10 mouse cellular contexts compared by ENCODE assay signal in genomic region chr7:28931032-28931694, GRCm38 (mm10). TPM values are rescaled to one million over a fixed set of nuclear protein-coding genes. Genes with fewer than 3 reads are reported as not detected.
DNase-seq lines count a peak whose midpoint lies in the region; ATAC-seq and TF ChIP-seq lines count a peak whose summit lies in the region.
"Had no signal": no experiment of that assay in that cellular context is flagged by ENCODE, and none has a peak within 500 bp of the region (broad histone marks: within the 10 kb centered on the region; RNA-seq: fewer than 3 reads in every experiment).

No protein-coding gene starts in this region.

- H3K9ac ChIP-seq in liver, embryonic 15.5 days = no peak overlapping the region
- no peak overlapping the region for H3K9ac ChIP-seq in embryonic facial prominence, embryonic 15.5 days
- 0 out of 2 replicates have a peak overlapping the region, but pooled peaks have one; percentile 13 for H3K9ac ChIP-seq in stomach, postnatal 0 days (ENCODE audit: low read length)
- no peak overlapping the region for H3K9ac ChIP-seq in hindbrain, embryonic 13.5 days
- H3K9ac ChIP-seq: liver, embryonic 14.5 days had no signal

- no peak overlapping the region for H3K4me3 ChIP-seq in liver, embryonic 15.5 days (replicated peaks)
- no peak overlapping the region for H3K4me3 ChIP-seq in embryonic facial prominence, embryonic 15.5 days (replicated peaks)
- H3K4me3 ChIP-seq in stomach, postnatal 0 days (ENCODE audit: low read depth, low read length) = no peak overlapping the region
- no peak overlapping the region for H3K4me3 ChIP-seq in hindbrain, embryonic 13.5 days

- no peak for TF ChIP-seq CTCF in stomach, postnatal 0 days (IDR thresholded peaks at IDR 0.05; ENCODE audit: low read depth)

- 78% methylated on average over 7 of the region's 7 CpGs for WGBS in liver, embryonic 15.5 days (ENCODE audit: insufficient replicate concordance)
- WGBS in embryonic facial prominence, embryonic 15.5 days = 68% methylated on average over 7 of the region's 7 CpGs
- 22% methylated on average over 7 of the region's 7 CpGs for WGBS in large intestine, adult 2 months
- 33% methylated on average over 7 of the region's 7 CpGs for WGBS in stomach, postnatal 0 days
- WGBS in hindbrain, embryonic 13.5 days = 96% methylated on average over 7 of the region's 7 CpGs

- H3K27me3 ChIP-seq in liver, embryonic 15.5 days = no peaks in the 10 kb centered on the region
- H3K27me3 ChIP-seq in embryonic facial prominence, embryonic 15.5 days = no peaks in the 10 kb centered on the region
- no peaks in the 10 kb centered on the region for H3K27me3 ChIP-seq in stomach, postnatal 0 days (ENCODE audit: control insufficient read depth, insufficient read depth, low read length)
- no peaks in the 10 kb centered on the region for H3K27me3 ChIP-seq in hindbrain, embryonic 13.5 days

- H3K9me3 ChIP-seq in liver, embryonic 15.5 days (replicated peaks) = no peaks in the 10 kb centered on the region
- H3K9me3 ChIP-seq in embryonic facial prominence, embryonic 15.5 days (replicated peaks) = no peaks in the 10 kb centered on the region
- H3K9me3 ChIP-seq in stomach, postnatal 0 days (ENCODE audit: control insufficient read depth, low read length) = no peaks in the 10 kb centered on the region
- H3K9me3 ChIP-seq in hindbrain, embryonic 13.5 days = no peaks in the 10 kb centered on the region

- peaks cover 29% of the 10 kb centered on the region; the same call in 1 of the 2 replicates for H3K36me3 ChIP-seq in liver, embryonic 15.5 days (replicated peaks)
- peaks cover 11% of the 10 kb centered on the region; the same call in 1 of the 2 replicates for H3K36me3 ChIP-seq in embryonic facial prominence, embryonic 15.5 days
- H3K36me3 ChIP-seq in stomach, postnatal 0 days (ENCODE audit: control insufficient read depth, insufficient read depth, low read length) = peaks cover 2% of the 10 kb centered on the region; the same call in 1 of the 2 replicates
- no peaks in the 10 kb centered on the region for H3K36me3 ChIP-seq in hindbrain, embryonic 13.5 days

- no peak for ATAC-seq in liver, embryonic 15.5 days (ENCODE audit: insufficient read depth)
- peak; percentile 13; the same call in 1 of the 2 replicates for ATAC-seq in embryonic facial prominence, embryonic 15.5 days (ENCODE audit: insufficient number of reproducible peaks, low FRiP score, low TSS enrichment, low read depth)
- peak; percentile 89 for ATAC-seq in stomach, postnatal 0 days (ENCODE audit: low FRiP score, low TSS enrichment)
- no peak for ATAC-seq in inflammation-experienced regulatory T-cells, adult 6 months
- no peak for ATAC-seq in hindbrain, embryonic 13.5 days (ENCODE audit: low FRiP score)

- 0 out of 2 replicates have a peak overlapping the region, but pooled peaks have one; percentile 10 for H3K27ac ChIP-seq in liver, embryonic 15.5 days (replicated peaks)
- peak overlapping the region; percentile 79 for H3K27ac ChIP-seq in embryonic facial prominence, embryonic 15.5 days (replicated peaks)
- peak overlapping the region; percentile 89 for H3K27ac ChIP-seq in stomach, postnatal 0 days (replicated peaks)
- H3K27ac ChIP-seq in hindbrain, embryonic 13.5 days = no peak overlapping the region; the same call in 1 of the 2 replicates
- H3K27ac ChIP-seq: liver, embryonic 14.5 days had no signal

- no peak for TF ChIP-seq EP300 in stomach, postnatal 0 days (optimal IDR thresholded peaks at IDR 0.05)

- no peak for DNase-seq in liver
- peak; percentile 84 for DNase-seq in large intestine, adult 2 months (ENCODE audit: low read depth, low spot score)
- peak; percentile 77 for DNase-seq in stomach, postnatal 0 days (ENCODE audit: low spot score)
- DNase-seq: cerebellum, adult 2 months; thymus, postnatal 4 days had no signal

- H3K4me1 ChIP-seq in liver, embryonic 15.5 days (replicated peaks) = peaks cover 77% of the 10 kb centered on the region
- peaks cover 56% of the 10 kb centered on the region for H3K4me1 ChIP-seq in embryonic facial prominence, embryonic 15.5 days
- H3K4me1 ChIP-seq in stomach, postnatal 0 days (replicated peaks; ENCODE audit: control insufficient read depth, insufficient read depth) = peaks cover 20% of the 10 kb centered on the region
- H3K4me1 ChIP-seq in hindbrain, embryonic 13.5 days (replicated peaks) = peaks cover 38% of the 10 kb centered on the region

- no peak overlapping the region for H3K4me2 ChIP-seq in liver, embryonic 15.5 days
- H3K4me2 ChIP-seq in embryonic facial prominence, embryonic 15.5 days (replicated peaks) = no peak overlapping the region
- H3K4me2 ChIP-seq in stomach, postnatal 0 days (replicated peaks; ENCODE audit: low read depth) = 0 out of 2 replicates have a peak overlapping the region, but pooled peaks have one; percentile 8
- H3K4me2 ChIP-seq in hindbrain, embryonic 13.5 days = no peak overlapping the region

RNA-seq across cellular contexts. Expression of gene Actn4, which starts 31.0 kb away (rescaled TPM):
- 126 and 147 TPM in 2 replicates for polyA plus RNA-seq in liver, embryonic 15.5 days (2015; fragmentation: Nextera tagmentation; extraction: Ambion mirVana)
- 321 and 328 TPM in 2 replicates for polyA plus RNA-seq in embryonic facial prominence, embryonic 15.5 days (2015; fragmentation: Nextera tagmentation; extraction: Ambion mirVana)
- 542 and 776 TPM in 2 replicates for polyA plus RNA-seq in large intestine, adult 2 months (2012; rRNA removed)
- polyA plus RNA-seq in stomach, postnatal 0 days (2015; fragmentation: Nextera tagmentation; extraction: Ambion mirVana) = 216 and 227 TPM in 2 replicates
- 100 to 1,000 TPM in 1 of 3 experiments, 10 to 100 TPM in 2; 74.2 to 145 (median 93.4) TPM for polyA plus RNA-seq in inflammation-experienced regulatory T-cells, adult 6 months (2017; shearing (Covaris generic))
- polyA plus RNA-seq in hindbrain, embryonic 13.5 days (2015; fragmentation: Nextera tagmentation; extraction: Ambion mirVana) = 136 and 138 TPM in 2 replicates

RNA-seq across cellular contexts. Expression of gene Capn12, which starts 49.9 kb away (rescaled TPM):
- polyA plus RNA-seq in liver, embryonic 15.5 days (2015; fragmentation: Nextera tagmentation; extraction: Ambion mirVana) = 0.08 and 0.15 TPM in 2 replicates
- 1.1 and 1.4 TPM in 2 replicates for polyA plus RNA-seq in embryonic facial prominence, embryonic 15.5 days (2015; fragmentation: Nextera tagmentation; extraction: Ambion mirVana)
- 0.14 and 0.22 TPM in 2 replicates for polyA plus RNA-seq in large intestine, adult 2 months (2012; rRNA removed)
- 1.9 and 2.3 TPM in 2 replicates for polyA plus RNA-seq in stomach, postnatal 0 days (2015; fragmentation: Nextera tagmentation; extraction: Ambion mirVana)
- polyA plus RNA-seq in inflammation-experienced regulatory T-cells, adult 6 months (2017; shearing (Covaris generic)) = under 1 TPM in 1 of 3 experiments, not detected in 2; 0.15 TPM
- 0.38 and 0.43 TPM in 2 replicates for polyA plus RNA-seq in hindbrain, embryonic 13.5 days (2015; fragmentation: Nextera tagmentation; extraction: Ambion mirVana)

RNA-seq across cellular contexts. Expression of gene Eif3k, which starts 50.5 kb away (rescaled TPM):
- polyA plus RNA-seq in liver, embryonic 15.5 days (2015; fragmentation: Nextera tagmentation; extraction: Ambion mirVana) = 209 and 222 TPM in 2 replicates
- polyA plus RNA-seq in embryonic facial prominence, embryonic 15.5 days (2015; fragmentation: Nextera tagmentation; extraction: Ambion mirVana) = 403 and 405 TPM in 2 replicates
- 281 and 323 TPM in 2 replicates for polyA plus RNA-seq in large intestine, adult 2 months (2012; rRNA removed)
- 294 and 295 TPM in 2 replicates for polyA plus RNA-seq in stomach, postnatal 0 days (2015; fragmentation: Nextera tagmentation; extraction: Ambion mirVana)
- polyA plus RNA-seq in inflammation-experienced regulatory T-cells, adult 6 months (2017; shearing (Covaris generic)) = 100 to 1,000 TPM; 441 to 670 (median 588) TPM
- 315 and 332 TPM in 2 replicates for polyA plus RNA-seq in hindbrain, embryonic 13.5 days (2015; fragmentation: Nextera tagmentation; extraction: Ambion mirVana)

RNA-seq across cellular contexts. Expression of gene Map4k1, which starts 50.7 kb away (rescaled TPM):
- 21.6 and 26.3 TPM in 2 replicates for polyA plus RNA-seq in liver, embryonic 15.5 days (2015; fragmentation: Nextera tagmentation; extraction: Ambion mirVana)
- polyA plus RNA-seq in embryonic facial prominence, embryonic 15.5 days (2015; fragmentation: Nextera tagmentation; extraction: Ambion mirVana) = 7.5 and 7.7 TPM in 2 replicates
- polyA plus RNA-seq in large intestine, adult 2 months (2012; rRNA removed) = 21.4 and 27.4 TPM in 2 replicates
- polyA plus RNA-seq in stomach, postnatal 0 days (2015; fragmentation: Nextera tagmentation; extraction: Ambion mirVana) = 3.0 and 3.6 TPM in 2 replicates
- polyA plus RNA-seq in inflammation-experienced regulatory T-cells, adult 6 months (2017; shearing (Covaris generic)) = 100 to 1,000 TPM in 2 of 3 experiments, 10 to 100 TPM in 1; 98.7 to 130 (median 111) TPM
- 4.1 and 6.4 TPM in 2 replicates for polyA plus RNA-seq in hindbrain, embryonic 13.5 days (2015; fragmentation: Nextera tagmentation; extraction: Ambion mirVana)

Comparison
In these comparisons a context has a peak if more than half of its experiments do, and no peak if none do; other contexts are left out.
1. ATAC-seq: peak in embryonic facial prominence, embryonic 15.5 days (single experiment) and stomach, postnatal 0 days (single experiment); none in liver, embryonic 15.5 days (single experiment), inflammation-experienced regulatory T-cells, adult 6 months (single experiment) and hindbrain, embryonic 13.5 days (single experiment).